Mouse (Mus musculus): Measurements from ENCODE around the gene Tnfrsf1a. TPM values are rescaled to one million over a fixed set of nuclear protein-coding genes. Genes with fewer than 3 reads are reported as not detected.

Tnfrsf1a gene
- polyA plus RNA-seq, 1 experiment = 149 TPM

DNA sequence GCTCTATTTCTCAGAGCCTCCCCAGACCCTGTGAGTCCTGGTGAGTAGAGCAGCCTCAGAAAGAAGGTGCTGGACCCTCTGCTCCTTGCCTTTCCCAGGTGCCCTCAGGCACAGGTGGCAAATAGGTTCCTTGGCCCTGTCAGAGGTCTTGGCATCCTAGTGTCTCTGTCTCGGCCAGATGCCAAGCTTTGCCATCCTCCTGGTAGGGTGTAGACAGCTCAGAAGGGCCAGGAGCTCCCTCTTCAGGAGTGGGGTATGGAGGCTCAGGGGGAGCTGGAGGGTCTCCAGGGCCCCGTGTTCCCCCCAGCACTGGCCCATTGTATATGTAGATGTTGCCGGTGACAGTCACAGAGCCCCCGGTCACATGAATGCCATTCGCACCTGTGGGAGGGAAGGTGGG is 42.1 kb upstream of the Tnfrsf1a start:
- no peaks in the 10 kb centered on the region for H3K36me3 ChIP-seq (ENCODE audit: control insufficient read depth, insufficient read depth, low read length)
- peaks cover 2% of the 10 kb centered on the region; the same call in 1 of the 2 replicates for H3K4me1 ChIP-seq (replicated peaks; ENCODE audit: control insufficient read depth, insufficient read depth, low read length)
- no peak overlapping the region for H3K4me3 ChIP-seq (ENCODE audit: control insufficient read depth, insufficient read depth, low read length)
- TF ChIP-seq POLR2A (IDR thresholded peaks at IDR 0.05; ENCODE audit: control insufficient read depth, extremely low read depth, insufficient read depth, low read length, poor library complexity) = no peak
- no peak for TF ChIP-seq CTCF (IDR thresholded peaks at IDR 0.05; ENCODE audit: borderline replicate concordance, control insufficient read depth, extremely low read depth, insufficient read depth, low read length, poor library complexity)
- 96% methylated on average over 5 of the region's 5 CpGs for WGBS
- no peak for DNase-seq
- no peak overlapping the region for H3K27ac ChIP-seq (ENCODE audit: control insufficient read depth, insufficient read depth, low read length)
- H3K27me3 ChIP-seq (ENCODE audit: control insufficient read depth, insufficient read depth, low read length) = no peaks in the 10 kb centered on the region

DNA sequence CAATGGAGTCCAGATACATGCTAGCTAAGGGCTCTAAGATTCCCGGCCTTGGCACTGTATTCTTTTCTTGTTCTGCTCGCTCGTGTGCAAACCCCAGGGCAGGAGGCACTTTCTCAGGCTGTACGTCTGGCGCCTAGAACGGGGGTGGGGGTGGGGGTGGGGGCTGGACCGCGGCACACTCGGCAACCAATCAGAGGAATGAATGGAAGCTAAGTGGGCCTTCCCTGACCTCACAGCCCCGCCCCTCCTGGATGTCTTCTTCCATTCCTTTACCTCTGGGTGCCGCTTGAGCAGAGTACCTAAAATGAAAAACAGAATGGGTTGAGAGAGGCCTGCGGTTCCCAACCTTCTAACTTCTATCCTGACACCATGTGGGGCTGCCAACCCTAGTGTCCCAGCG is 40.2 kb upstream of the Tnfrsf1a start:
- no peak for TF ChIP-seq POLR2A (IDR thresholded peaks at IDR 0.05; ENCODE audit: control insufficient read depth, extremely low read depth, insufficient read depth, low read length, poor library complexity)
- TF ChIP-seq CTCF (IDR thresholded peaks at IDR 0.05; ENCODE audit: borderline replicate concordance, control insufficient read depth, extremely low read depth, insufficient read depth, low read length, poor library complexity) = no peak
- WGBS = 94% methylated on average over 13 of the region's 13 CpGs
- DNase-seq = no peak
- no peaks in the 10 kb centered on the region; the same call in 1 of the 2 replicates for H3K27me3 ChIP-seq (ENCODE audit: control insufficient read depth, insufficient read depth, low read length)
- no peak overlapping the region for H3K4me3 ChIP-seq (ENCODE audit: control insufficient read depth, insufficient read depth, low read length)
- no peaks in the 10 kb centered on the region for H3K36me3 ChIP-seq (ENCODE audit: control insufficient read depth, insufficient read depth, low read length)
- H3K27ac ChIP-seq (ENCODE audit: control insufficient read depth, insufficient read depth, low read length) = no peak overlapping the region
- H3K4me1 ChIP-seq (replicated peaks; ENCODE audit: control insufficient read depth, insufficient read depth, low read length) = peaks cover 6% of the 10 kb centered on the region

GRCm38 (mm10) chr6:125309406-125309805 is 39.8 kb upstream of the Tnfrsf1a start:
- H3K4me1 ChIP-seq (replicated peaks; ENCODE audit: control insufficient read depth, insufficient read depth, low read length) = peaks cover 10% of the 10 kb centered on the region
- no peak for DNase-seq
- no peak overlapping the region for H3K4me3 ChIP-seq (ENCODE audit: control insufficient read depth, insufficient read depth, low read length)
- no peak for TF ChIP-seq POLR2A (IDR thresholded peaks at IDR 0.05; ENCODE audit: control insufficient read depth, extremely low read depth, insufficient read depth, low read length, poor library complexity)
- WGBS = 91% methylated on average over 5 of the region's 5 CpGs
- no peaks in the 10 kb centered on the region for H3K36me3 ChIP-seq (ENCODE audit: control insufficient read depth, insufficient read depth, low read length)
- H3K27me3 ChIP-seq (ENCODE audit: control insufficient read depth, insufficient read depth, low read length) = no peaks in the 10 kb centered on the region; the same call in 1 of the 2 replicates
- H3K27ac ChIP-seq (ENCODE audit: control insufficient read depth, insufficient read depth, low read length) = no peak overlapping the region

DNA sequence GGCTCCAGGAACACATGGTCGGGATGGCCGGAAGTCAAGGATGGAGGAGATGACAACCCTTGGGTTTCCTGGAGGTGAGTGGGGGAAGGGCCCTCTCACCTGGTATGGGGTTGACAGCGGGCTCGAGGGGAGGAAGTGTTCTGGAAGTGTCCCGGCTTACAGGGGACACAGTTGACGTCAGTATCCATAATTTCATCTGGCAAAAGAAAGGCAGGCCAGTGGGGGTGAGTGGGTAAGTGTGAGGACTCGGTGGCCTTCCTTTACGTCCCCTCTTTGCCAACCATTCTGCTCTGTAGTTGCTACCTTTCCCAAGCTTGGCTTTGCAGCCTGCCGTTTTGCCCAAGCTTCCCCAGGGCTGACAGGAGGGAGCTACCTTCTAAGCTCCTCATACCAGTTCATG is 37.0 kb upstream of the Tnfrsf1a start:
- 94% methylated on average over 9 of the region's 9 CpGs for WGBS
- no peak overlapping the region for H3K4me3 ChIP-seq (ENCODE audit: control insufficient read depth, insufficient read depth, low read length)
- no peak overlapping the region for H3K27ac ChIP-seq (ENCODE audit: control insufficient read depth, insufficient read depth, low read length)
- no peaks in the 10 kb centered on the region; the same call in 1 of the 2 replicates for H3K27me3 ChIP-seq (ENCODE audit: control insufficient read depth, insufficient read depth, low read length)
- TF ChIP-seq CTCF (IDR thresholded peaks at IDR 0.05; ENCODE audit: borderline replicate concordance, control insufficient read depth, extremely low read depth, insufficient read depth, low read length, poor library complexity) (no peak), POLR2A (IDR thresholded peaks at IDR 0.05; ENCODE audit: control insufficient read depth, extremely low read depth, insufficient read depth, low read length, poor library complexity) (no peak)
- no peak for DNase-seq
- H3K36me3 ChIP-seq (ENCODE audit: control insufficient read depth, insufficient read depth, low read length) = no peaks in the 10 kb centered on the region
- H3K4me1 ChIP-seq (replicated peaks; ENCODE audit: control insufficient read depth, insufficient read depth, low read length) = peaks cover 10% of the 10 kb centered on the region

- WGBS = 88% methylated on average over 22 of the region's 22 CpGs
- Histone ChIP-seq H3K4me1 (replicated peaks; ENCODE audit: control insufficient read depth, insufficient read depth, low read length) (peaks cover 11% of the 10 kb centered on the region), H3K27me3 (ENCODE audit: control insufficient read depth, insufficient read depth, low read length) (no peaks in the 10 kb centered on the region; the same call in 1 of the 2 replicates), H3K36me3 (ENCODE audit: control insufficient read depth, insufficient read depth, low read length) (no peaks in the 10 kb centered on the region), H3K4me3 (ENCODE audit: control insufficient read depth, insufficient read depth, low read length) (peak overlapping the region; percentile 39), H3K27ac (ENCODE audit: control insufficient read depth, insufficient read depth, low read length) (no peak overlapping the region)
- TF ChIP-seq POLR2A (IDR thresholded peaks at IDR 0.05; ENCODE audit: control insufficient read depth, extremely low read depth, insufficient read depth, low read length, poor library complexity) (no peak), CTCF (IDR thresholded peaks at IDR 0.05; ENCODE audit: borderline replicate concordance, control insufficient read depth, extremely low read depth, insufficient read depth, low read length, poor library complexity) (no peak)
- no peak for DNase-seq
Measured at GRCm38 (mm10) chr6:125312581-125313355, 36.4 kb upstream of the Tnfrsf1a start.

DNA sequence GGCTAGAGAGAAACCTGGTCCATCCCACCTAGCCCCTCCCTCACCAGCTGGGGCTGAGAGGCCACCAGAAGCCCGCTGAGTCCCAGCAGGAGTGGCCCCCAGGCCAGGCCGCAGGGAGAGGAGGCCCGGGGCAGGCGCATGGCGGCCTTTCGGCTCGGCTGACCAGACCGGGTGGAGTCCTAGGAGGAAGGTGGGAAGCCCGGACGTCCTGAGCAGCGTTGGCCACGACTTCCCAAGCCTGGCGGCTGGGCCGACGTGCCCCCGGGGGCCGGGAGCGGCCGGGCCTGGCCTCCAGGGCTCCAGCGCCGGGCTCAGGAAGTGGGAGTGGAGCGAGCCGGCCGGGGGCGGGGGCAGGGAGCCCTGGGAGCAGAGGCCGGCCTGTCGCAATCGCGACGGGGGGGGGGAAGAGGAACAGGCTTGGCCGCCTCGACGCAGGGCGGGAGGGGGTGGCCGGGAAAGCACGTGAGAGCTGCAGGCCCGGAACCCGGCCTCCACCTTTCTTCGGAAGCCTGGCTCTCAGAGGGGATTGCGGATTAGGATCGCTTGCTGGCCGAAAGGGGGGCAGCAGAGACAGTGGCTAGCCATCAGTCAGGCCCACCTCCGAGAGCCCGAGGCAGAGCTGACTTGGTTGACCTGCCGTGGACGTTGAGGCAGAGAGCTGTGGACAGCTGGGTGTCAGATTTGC is 35.5 kb upstream of the Tnfrsf1a start, which contains the start of gene Ltbr:
Gene Ltbr, minus strand, starts transcription at position 340 of the 685 bp plus-strand sequence.
- WGBS = 7% methylated on average over 46 of the region's 46 CpGs
- H3K4me1 ChIP-seq (replicated peaks; ENCODE audit: control insufficient read depth, insufficient read depth, low read length) = peaks cover 13% of the 10 kb centered on the region
- no peak within 1 kb of the TSS for H3K27ac ChIP-seq (ENCODE audit: control insufficient read depth, insufficient read depth, low read length)
- H3K27me3 ChIP-seq (ENCODE audit: control insufficient read depth, insufficient read depth, low read length) = no peaks in the 10 kb centered on the region; the same call in 1 of the 2 replicates
- peak; percentile 39 for DNase-seq
- peak within 1 kb of the TSS; percentile 39 for H3K4me3 ChIP-seq (ENCODE audit: control insufficient read depth, insufficient read depth, low read length)
- H3K36me3 ChIP-seq (ENCODE audit: control insufficient read depth, insufficient read depth, low read length) = no peaks in the 10 kb centered on the region
- TF ChIP-seq POLR2A (IDR thresholded peaks at IDR 0.05; ENCODE audit: control insufficient read depth, extremely low read depth, insufficient read depth, low read length, poor library complexity) (0 out of 2 replicates have a peak, but pooled peaks have one; percentile 22), CTCF (IDR thresholded peaks at IDR 0.05; ENCODE audit: borderline replicate concordance, control insufficient read depth, extremely low read depth, insufficient read depth, low read length, poor library complexity) (no peak)

All from thymus, adult 2 months (tissue).